Mouse (Mus musculus) induced T-regulatory cell, adult 2 months (primary cell): ENCODE results near the gene Zdhhc18.
A peak's percentile ranks its signal among the peaks of the same experiment; 100 is the strongest.
"Not testable (repeated sequence)": the region's sequence is repeated elsewhere in the genome, so short reads cannot be mapped to it uniquely, and the experiment has no call there.

Experiments
- DNase-seq: peaks from one replicate; pipeline ENCODE4 v3.0.0-alpha.2; 2012; ENCODE audit warnings: low read depth

The Zdhhc18 gene

GRCm38 (mm10) chr4:133662945-133663344 is 13.0 kb upstream of the Zdhhc18 start:
- DNase-seq, result no peak

- DNase-seq, result no peak
These were observed 12.5 kb upstream of the Zdhhc18 start for GRCm38 (mm10) chr4:133662421-133662820.

- peak; percentile 56 for DNase-seq
These were observed 10.5 kb upstream of the Zdhhc18 start for GRCm38 (mm10) chr4:133660193-133661155.

- DNase-seq, result peak; percentile 38
These were observed 9.7 kb upstream of the Zdhhc18 start for GRCm38 (mm10) chr4:133659497-133660192.

GRCm38 (mm10) chr4:133658729-133659128 is 8.8 kb upstream of the Zdhhc18 start:
- DNase-seq, result no peak

GRCm38 (mm10) chr4:133657829-133658458 is 8.0 kb upstream of the Zdhhc18 start:
- no peak for DNase-seq

- DNase-seq, result no peak
These were observed 7.0 kb upstream of the Zdhhc18 start for GRCm38 (mm10) chr4:133656997-133657396.

- DNase-seq, result no peak
These were observed 6.3 kb upstream of the Zdhhc18 start for GRCm38 (mm10) chr4:133656294-133656693.

GRCm38 (mm10) chr4:133654070-133654469 is 4.1 kb upstream of the Zdhhc18 start:
- not testable (repeated sequence) for DNase-seq

- DNase-seq, result no peak
These were observed 2.8 kb upstream of the Zdhhc18 start for GRCm38 (mm10) chr4:133652746-133653145.

- DNase-seq, result no peak
These were observed 2.0 kb upstream of the Zdhhc18 start for GRCm38 (mm10) chr4:133651986-133652385.

- no peak for DNase-seq
These were observed 1.5 kb upstream of the Zdhhc18 start for GRCm38 (mm10) chr4:133651445-133651844.

- not testable (repeated sequence) for DNase-seq
These were observed 490 bp downstream of the Zdhhc18 start for GRCm38 (mm10) chr4:133649464-133649863.

- no peak for DNase-seq
These were observed 4.3 kb downstream of the Zdhhc18 start for GRCm38 (mm10) chr4:133645680-133646079.

- peak; percentile 44 for DNase-seq
These were observed 4.8 kb downstream of the Zdhhc18 start for GRCm38 (mm10) chr4:133645195-133645594.

GRCm38 (mm10) chr4:133634043-133634410 is 15.9 kb downstream of the Zdhhc18 start:
- no peak for DNase-seq

- DNase-seq, result peak; percentile 91
These were observed 16.5 kb downstream of the Zdhhc18 start for GRCm38 (mm10) chr4:133633332-133634042.

GRCm38 (mm10) chr4:133632483-133633327 is 17.2 kb downstream of the Zdhhc18 start:
- peak; percentile 67 for DNase-seq

- peak; percentile 70 for DNase-seq
These were observed 18.1 kb downstream of the Zdhhc18 start for GRCm38 (mm10) chr4:133631769-133632411.

- DNase-seq, result peak; percentile 82
These were observed 18.7 kb downstream of the Zdhhc18 start for GRCm38 (mm10) chr4:133631071-133631768.
